Mouse (Mus musculus) MEL (cell line): ENCODE data around the gene Ssh3. TPM values are rescaled to one million over a fixed set of nuclear protein-coding genes. Genes with fewer than 3 reads are reported as not detected.

Source experiments
- DNase-seq: peaks from one replicate; pipeline ENCODE4 v3.0.0; 2011; ENCODE audit warnings: low read depth, low spot score
- H3K27ac ChIP-seq: 2 replicates; pipeline ENCODE4 v1.5.1; 2012; ENCODE audit warnings: low read depth, mild to moderate bottlenecking, control low read depth, low read length, moderate library complexity; ENCODE audit not compliant: control insufficient read depth
- H3K27me3 ChIP-seq, 2 experiments: fragments of 150-350 bp in 1 of 2; sonication (generic) in 1 of 2; 2 replicates each; pipeline ENCODE4 v1.6.1; 2012; ENCODE audit warnings: low read length in 2 of 2, mild to moderate bottlenecking in 2 of 2, improper control_type of control experiment in 1 of 2, moderate library complexity in 1 of 2; ENCODE audit not compliant: insufficient read depth in 2 of 2, control insufficient read depth in 1 of 2
- H3K36me3 ChIP-seq, 2 experiments: 2 replicates each; pipeline ENCODE4 v1.6.1; 2012 to 2014; ENCODE audit warnings: low read length in 2 of 2, improper control_type of control experiment in 1 of 2, inconsistent platforms in 1 of 2, mild to moderate bottlenecking in 1 of 2; ENCODE audit not compliant: insufficient read depth in 2 of 2, control insufficient read depth in 1 of 2
- H3K4me1 ChIP-seq, 2 experiments: fragments of 150-350 bp in 1 of 2; sonication (generic) in 1 of 2; 2 replicates each; pipeline ENCODE4 v1.6.1; 2012; ENCODE audit warnings: low read length in 2 of 2, improper control_type of control experiment in 1 of 2, mild to moderate bottlenecking in 1 of 2; ENCODE audit not compliant: insufficient read depth in 2 of 2, control insufficient read depth in 1 of 2
- H3K4me3 ChIP-seq, 2 experiments: fragments of 150-350 bp in 1 of 2; sonication (generic) in 1 of 2; 2 replicates each; pipeline ENCODE4 v1.5.1; 2012; ENCODE audit warnings: low read depth in 2 of 2, low read length in 2 of 2, mild to moderate bottlenecking in 2 of 2, moderate library complexity in 2 of 2, control low read depth in 1 of 2, improper control_type of control experiment in 1 of 2; ENCODE audit not compliant: control insufficient read depth in 1 of 2, insufficient read depth in 1 of 2
- H3K79me2 ChIP-seq: 2 replicates; pipeline ENCODE4 v1.6.1; 2012; ENCODE audit warnings: mild to moderate bottlenecking, low read length, moderate library complexity; ENCODE audit not compliant: control insufficient read depth, poor library complexity, insufficient read depth
- H3K9ac ChIP-seq: 2 replicates; pipeline ENCODE4 v1.6.1; 2012; ENCODE audit warnings: low read depth, mild to moderate bottlenecking, control low read depth, low read length, moderate library complexity; ENCODE audit not compliant: control insufficient read depth, poor library complexity, severe bottlenecking
- H3K9me3 ChIP-seq: fragments of 150-350 bp; sonication (generic); replicated peaks from 2 replicates; pipeline ENCODE4 v1.6.1; 2012; ENCODE audit warnings: mild to moderate bottlenecking, low read length, improper control_type of control experiment, moderate library complexity; ENCODE audit not compliant: insufficient read depth
- BHLHE40 ChIP-seq: IDR thresholded peaks from 2 replicates; pipeline ENCODE4 v1.6.1; 2012; ENCODE audit warnings: low read depth, mild to moderate bottlenecking, inconsistent platforms, low read length, improper control_type of control experiment, borderline replicate concordance
- CHD1 ChIP-seq: IDR thresholded peaks from 2 replicates; pipeline ENCODE4 v1.6.1; 2012; ENCODE audit warnings: low read depth, mild to moderate bottlenecking, inconsistent platforms, low read length, improper control_type of control experiment
- CHD2 ChIP-seq: IDR thresholded peaks from 2 replicates; pipeline ENCODE4 v1.6.1; 2011; ENCODE audit warnings: low read length, improper control_type of control experiment
- CTCF ChIP-seq, 3 experiments: IDR thresholded peaks in 2 of 3; conservative IDR thresholded peaks in 1 of 3; 2 replicates each; pipeline ENCODE4 v1.5.1; 2011 to 2012; ENCODE audit warnings: low read length in 3 of 3, low read depth in 2 of 3, mild to moderate bottlenecking in 2 of 3, improper control_type of control experiment in 1 of 3, inconsistent platforms in 1 of 3, mixed read lengths in 1 of 3, moderate library complexity in 1 of 3; ENCODE audit not compliant: control insufficient read depth in 1 of 3, insufficient read depth in 1 of 3, poor library complexity in 1 of 3, severe bottlenecking in 1 of 3
- E2F4 ChIP-seq: IDR thresholded peaks from 2 replicates; pipeline ENCODE4 v1.6.1; 2011; ENCODE audit warnings: low read depth, low read length, improper control_type of control experiment, borderline replicate concordance
- ELF1 ChIP-seq: IDR thresholded peaks from 2 replicates; pipeline ENCODE4 v1.6.1; 2014; ENCODE audit warnings: low read depth, mild to moderate bottlenecking, inconsistent platforms, low read length, improper control_type of control experiment, moderate library complexity
- ETS1 ChIP-seq: IDR thresholded peaks from 2 replicates; pipeline ENCODE4 v1.6.1; 2012; ENCODE audit warnings: low read depth, mild to moderate bottlenecking, inconsistent platforms, low read length, improper control_type of control experiment, moderate library complexity
- GABPA ChIP-seq: IDR thresholded peaks from 2 replicates; pipeline ENCODE4 v1.6.1; 2012; ENCODE audit warnings: low read depth, mild to moderate bottlenecking, inconsistent platforms, low read length, improper control_type of control experiment, moderate library complexity
- GATA1 ChIP-seq: IDR thresholded peaks from 2 replicates; pipeline ENCODE4 v1.6.1; 2011; ENCODE audit warnings: low read depth, low read length, improper control_type of control experiment
- HCFC1 ChIP-seq: IDR thresholded peaks from 2 replicates; pipeline ENCODE4 v1.6.1; 2012; ENCODE audit warnings: low read depth, mild to moderate bottlenecking, inconsistent platforms, low read length, improper control_type of control experiment, moderate library complexity
- JUND ChIP-seq: IDR thresholded peaks from 2 replicates; pipeline ENCODE4 v1.6.1; 2011; ENCODE audit warnings: low read depth, mild to moderate bottlenecking, improper control_type of control experiment, low read length
- KAT2A ChIP-seq: conservative IDR thresholded peaks from 2 replicates; pipeline ENCODE4 v1.6.1; 2012; ENCODE audit warnings: low read depth, low read length, improper control_type of control experiment, inconsistent platforms
- MAFK ChIP-seq: IDR thresholded peaks from 2 replicates; pipeline ENCODE4 v1.6.1; 2011; ENCODE audit warnings: low read depth, mild to moderate bottlenecking, low read length, improper control_type of control experiment, borderline replicate concordance
- MAX ChIP-seq: IDR thresholded peaks from 2 replicates; pipeline ENCODE4 v1.6.1; 2011; ENCODE audit warnings: low read length, improper control_type of control experiment
- MAZ ChIP-seq: IDR thresholded peaks from 2 replicates; pipeline ENCODE4 v1.6.1; 2012; ENCODE audit warnings: low read depth, mild to moderate bottlenecking, inconsistent platforms, low read length, improper control_type of control experiment
- MEF2A ChIP-seq: IDR thresholded peaks from 2 replicates; pipeline ENCODE4 v1.6.1; 2014; ENCODE audit warnings: low read depth, mild to moderate bottlenecking, inconsistent platforms, low read length, improper control_type of control experiment; ENCODE audit not compliant: poor library complexity, insufficient replicate concordance, severe bottlenecking; ENCODE audit errors: extremely low read depth
- NELFE ChIP-seq: IDR thresholded peaks from 2 replicates; pipeline ENCODE4 v1.6.1; 2011; ENCODE audit warnings: low read depth, low read length, improper control_type of control experiment
- NRF1 ChIP-seq: IDR thresholded peaks from 2 replicates; pipeline ENCODE4 v1.6.1; 2014; ENCODE audit warnings: low read depth, mild to moderate bottlenecking, inconsistent platforms, low read length, improper control_type of control experiment, moderate library complexity; ENCODE audit not compliant: poor library complexity, insufficient read depth, severe bottlenecking
- POLR2A ChIP-seq, 2 experiments: IDR thresholded peaks; 2 replicates each; pipeline ENCODE4 v1.6.1; 2011 to 2012; ENCODE audit warnings: low read length in 2 of 2, mild to moderate bottlenecking in 2 of 2, control low read depth in 1 of 2, improper control_type of control experiment in 1 of 2, low read depth in 1 of 2, moderate library complexity in 1 of 2; ENCODE audit not compliant: control insufficient read depth in 1 of 2, insufficient read depth in 1 of 2, poor library complexity in 1 of 2
- POLR2AphosphoS5 ChIP-seq: IDR thresholded peaks from 2 replicates; pipeline ENCODE4 v1.6.1; 2012; ENCODE audit warnings: low read depth, borderline replicate concordance, mild to moderate bottlenecking, inconsistent platforms, low read length, moderate library complexity, mixed read lengths
- RCOR1 ChIP-seq: IDR thresholded peaks from 2 replicates; pipeline ENCODE4 v1.6.1; 2012; ENCODE audit warnings: low read depth, mild to moderate bottlenecking, inconsistent platforms, low read length, improper control_type of control experiment
- SIN3A ChIP-seq: IDR thresholded peaks from 2 replicates; pipeline ENCODE4 v1.6.1; 2012; ENCODE audit warnings: low read length, improper control_type of control experiment, inconsistent platforms
- SMC3 ChIP-seq: IDR thresholded peaks from 2 replicates; pipeline ENCODE4 v1.6.1; 2011; ENCODE audit warnings: low read depth, low read length, improper control_type of control experiment
- TAL1 ChIP-seq: IDR thresholded peaks from 2 replicates; pipeline ENCODE4 v1.6.1; 2012; ENCODE audit warnings: mild to moderate bottlenecking, inconsistent platforms, low read length, moderate library complexity, mixed read lengths
- TCF12 ChIP-seq: IDR thresholded peaks from 2 replicates; pipeline ENCODE4 v1.6.1; 2014; ENCODE audit warnings: low read depth, mild to moderate bottlenecking, inconsistent platforms, low read length, improper control_type of control experiment, moderate library complexity
- USF1 ChIP-seq: IDR thresholded peaks from 2 replicates; pipeline ENCODE4 v1.6.1; 2014; ENCODE audit warnings: low read depth, mild to moderate bottlenecking, inconsistent platforms, low read length, improper control_type of control experiment, moderate library complexity
- ZC3H11A ChIP-seq: IDR thresholded peaks from 2 replicates; pipeline ENCODE4 v1.6.1; 2012; ENCODE audit warnings: low read depth, mild to moderate bottlenecking, inconsistent platforms, low read length, improper control_type of control experiment
- ZMIZ1 ChIP-seq: IDR thresholded peaks from 2 replicates; pipeline ENCODE4 v1.6.1; 2012; ENCODE audit warnings: low read depth, mild to moderate bottlenecking, inconsistent platforms, low read length, improper control_type of control experiment, moderate library complexity
- ZNF384 ChIP-seq: IDR thresholded peaks from 2 replicates; pipeline ENCODE4 v1.6.1; 2012; ENCODE audit warnings: low read depth, mild to moderate bottlenecking, inconsistent platforms, low read length, improper control_type of control experiment
- polyA plus RNA-seq, 2 experiments: library from polyadenylated mRNA; stranded (reverse) in 1 of 2; unstranded in 1 of 2; fragments of >175 nt in 1 of 2; fragments of >200 nt in 1 of 2; gene quantifications; 2 replicates each; pipeline versions ENCODE4 v1.2.1 to v1.2.4; 2012; ENCODE audit warnings: low replicate concordance in 2 of 2, low read depth in 1 of 2; ENCODE audit not compliant: insufficient read length in 2 of 2, insufficient read depth in 1 of 2, missing spikeins in 1 of 2
- total RNA-seq: library from RNA; depleted of rRNA; stranded (reverse); fragments of 300-350 nt; gene quantifications from 2 replicates; pipeline ENCODE4 v1.2.3, GENCODE M21; 2012

The Ssh3 gene
- total and polyA plus RNA-seq, 3 experiments: 9.2 to 14.1 TPM; not detected in 1

GRCm38 (mm10) chr19:4295391-4295790 is 26.4 kb upstream of the Ssh3 start:
- H3K27ac ChIP-seq: peak overlapping the region; percentile 92; the same call in 1 of the 2 replicates
- peaks cover 17 to 33% of the 10 kb centered on the region in 2 experiments for H3K4me1 ChIP-seq
- no peak overlapping the region for H3K4me3 ChIP-seq
- peaks cover 40% of the 10 kb centered on the region for H3K79me2 ChIP-seq
- TF ChIP-seq SIN3A (no peak), JUND (no peak), POLR2AphosphoS5 (no peak), CHD1 (no peak), CHD2 (no peak), E2F4 (no peak), ZMIZ1 (no peak), NELFE (no peak), TCF12 (no peak), KAT2A (no peak), TAL1 (no peak), POLR2A (IDR thresholded peaks at IDR 0.05; ENCODE audit: control insufficient read depth in 1 of 2, insufficient read depth in 1 of 2, low read depth in 1 of 2, low read length in 2 of 2, poor library complexity in 1 of 2) (no peak), ETS1 (no peak), MEF2A (no peak), BHLHE40 (no peak), GABPA (no peak)
- peaks cover 3 to 22% of the 10 kb centered on the region in 2 experiments; a peak in 3 of 4 replicates for H3K36me3 ChIP-seq
- no peaks in the 10 kb centered on the region for H3K9me3 ChIP-seq
- DNase-seq: no peak
- no peaks in the 10 kb centered on the region for H3K27me3 ChIP-seq
- H3K9ac ChIP-seq: no peak overlapping the region

DNA sequence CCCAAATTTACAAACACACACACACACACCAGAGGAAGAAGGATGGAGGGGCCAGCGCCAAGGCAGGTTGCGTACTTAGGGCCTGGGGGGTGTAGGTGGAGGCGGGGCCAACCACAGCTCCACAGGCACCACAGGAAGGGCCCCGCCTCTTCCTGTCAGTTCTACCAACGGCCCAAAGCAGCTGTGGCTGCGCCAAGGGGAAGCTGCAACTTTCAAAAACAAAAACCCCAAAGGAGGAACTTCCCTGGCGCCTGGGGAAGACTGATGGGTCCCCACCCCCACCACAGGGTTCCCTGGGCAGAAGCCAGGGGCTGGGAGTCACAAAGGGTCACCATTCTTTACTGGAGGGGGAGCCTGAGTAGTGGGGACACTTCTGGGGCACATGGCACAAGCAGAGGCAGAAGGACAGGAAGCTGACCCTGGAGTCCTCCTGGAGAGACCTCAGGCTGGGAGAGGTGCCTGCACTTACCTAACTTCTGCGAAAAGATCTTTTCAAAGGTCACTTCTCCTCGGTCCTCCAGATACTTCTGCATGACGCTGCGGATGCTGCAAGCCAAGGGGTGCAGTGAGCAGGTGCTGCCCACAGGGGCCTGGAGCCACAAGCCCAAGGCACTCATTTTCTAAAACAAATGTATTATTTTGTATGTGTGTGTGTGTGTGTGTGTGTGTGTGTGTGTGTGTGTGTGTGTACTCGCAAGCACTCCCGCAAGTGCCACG is 25.6 kb upstream of the Ssh3 start:
- Histone ChIP-seq H3K27ac (peak overlapping the region; percentile 92), H3K36me3 (peaks cover 5 to 17% of the 10 kb centered on the region in 2 experiments; a peak in 3 of 4 replicates), H3K27me3 (no peaks in the 10 kb centered on the region), H3K4me1 (peaks cover 10 to 26% of the 10 kb centered on the region in 2 experiments), H3K79me2 (peaks cover 39% of the 10 kb centered on the region), H3K9me3 (no peaks in the 10 kb centered on the region), H3K4me3 (peak overlapping the region; percentile 8 to 33; a peak in 2 of 4 replicates), H3K9ac (peak overlapping the region; percentile 59)
- DNase-seq: peak; percentile 96
- TF ChIP-seq E2F4 (no peak), MAZ (peak; percentile 90), CHD2 (peak; percentile 79), ELF1 (peak; percentile 79), SIN3A (peak; percentile 96), ZMIZ1 (peak; percentile 21; the same call in 1 of the 2 replicates), GABPA (no peak), SMC3 (0 out of 2 replicates have a peak, but pooled peaks have one; percentile 11), TAL1 (peak; percentile 23; the same call in 1 of the 2 replicates), MAFK (no peak), CTCF (IDR thresholded peaks at IDR 0.05 in 2 of 3, conservative IDR thresholded peaks at IDR 0.05 in 1 of 3; ENCODE audit: control insufficient read depth in 1 of 3, insufficient read depth in 1 of 3, low read depth in 2 of 3, low read length in 3 of 3, poor library complexity in 1 of 3, severe bottlenecking in 1 of 3) (no peak), BHLHE40 (peak; percentile 59; the same call in 1 of the 2 replicates), ZC3H11A (0 out of 2 replicates have a peak, but pooled peaks have one; percentile 16), RCOR1 (peak; percentile 71), MAX (peak; percentile 66), GATA1 (no peak), USF1 (0 out of 2 replicates have a peak, but pooled peaks have one; percentile 36), NRF1 (no peak), ZNF384 (no peak; the same call in 1 of the 2 replicates), HCFC1 (peak; percentile 75), MEF2A (0 out of 2 replicates have a peak, but pooled peaks have one; percentile 34)
